Mouse (Mus musculus): ENCODE results near the gene BC025920. TPM values are rescaled to one million over a fixed set of nuclear protein-coding genes. Genes with fewer than 3 reads are reported as not detected.

Gene BC025920
- total RNA-seq, 2 experiments from 2014 or later = 2.0 to 6.0 TPM

DNA sequence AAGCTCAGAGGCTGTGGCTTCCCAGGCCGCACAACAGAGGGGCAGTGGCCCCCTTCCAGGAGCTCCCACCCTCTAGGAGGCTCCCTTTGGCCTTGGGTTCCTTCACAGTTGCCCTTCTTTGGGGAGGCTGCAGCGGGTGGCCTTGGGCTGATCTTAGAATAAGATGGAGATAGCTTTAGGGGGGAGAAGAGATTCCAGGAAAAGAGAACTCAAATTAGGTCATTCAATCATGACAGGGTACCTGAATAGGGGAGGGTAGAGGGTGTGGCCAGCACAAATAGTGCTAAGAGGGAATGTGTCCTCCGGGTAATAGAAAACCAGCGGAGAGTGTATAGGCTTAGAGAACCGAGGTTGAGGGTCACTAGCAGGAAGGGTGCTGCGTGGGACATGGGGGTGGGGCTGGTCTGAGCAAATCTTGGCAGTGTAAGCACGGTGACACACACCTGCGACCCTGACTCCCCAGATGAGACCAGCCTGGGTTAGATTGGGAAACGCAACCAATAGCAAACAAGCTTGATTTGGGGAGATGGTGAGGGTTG lies 33.9 kb upstream of the BC025920 start:
- ATAC-seq (replicated peaks; ENCODE audit: low FRiP score, poor library complexity, severe bottlenecking) = no peak

DNA sequence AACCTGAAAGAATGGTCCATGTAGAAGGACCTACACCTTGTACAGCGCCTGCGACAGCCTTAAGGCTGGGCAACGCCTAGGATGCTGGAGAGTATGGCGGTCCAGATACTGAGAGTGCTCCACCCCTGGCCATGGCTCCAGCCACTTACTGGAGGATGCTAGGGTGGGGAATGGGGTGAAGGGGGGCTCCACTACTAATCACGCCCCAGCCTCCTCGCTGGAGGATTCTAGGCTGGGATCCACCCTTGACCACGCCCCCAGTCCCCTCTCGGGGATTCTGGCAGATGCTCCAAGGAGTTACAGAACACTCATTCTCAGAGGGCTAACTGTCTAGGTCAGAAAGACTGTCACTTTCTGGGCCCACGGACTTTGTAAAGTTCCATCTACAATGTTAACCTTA lies 33.1 kb upstream of the BC025920 start:
- no peak for ATAC-seq (replicated peaks; ENCODE audit: low FRiP score, poor library complexity, severe bottlenecking)

DNA sequence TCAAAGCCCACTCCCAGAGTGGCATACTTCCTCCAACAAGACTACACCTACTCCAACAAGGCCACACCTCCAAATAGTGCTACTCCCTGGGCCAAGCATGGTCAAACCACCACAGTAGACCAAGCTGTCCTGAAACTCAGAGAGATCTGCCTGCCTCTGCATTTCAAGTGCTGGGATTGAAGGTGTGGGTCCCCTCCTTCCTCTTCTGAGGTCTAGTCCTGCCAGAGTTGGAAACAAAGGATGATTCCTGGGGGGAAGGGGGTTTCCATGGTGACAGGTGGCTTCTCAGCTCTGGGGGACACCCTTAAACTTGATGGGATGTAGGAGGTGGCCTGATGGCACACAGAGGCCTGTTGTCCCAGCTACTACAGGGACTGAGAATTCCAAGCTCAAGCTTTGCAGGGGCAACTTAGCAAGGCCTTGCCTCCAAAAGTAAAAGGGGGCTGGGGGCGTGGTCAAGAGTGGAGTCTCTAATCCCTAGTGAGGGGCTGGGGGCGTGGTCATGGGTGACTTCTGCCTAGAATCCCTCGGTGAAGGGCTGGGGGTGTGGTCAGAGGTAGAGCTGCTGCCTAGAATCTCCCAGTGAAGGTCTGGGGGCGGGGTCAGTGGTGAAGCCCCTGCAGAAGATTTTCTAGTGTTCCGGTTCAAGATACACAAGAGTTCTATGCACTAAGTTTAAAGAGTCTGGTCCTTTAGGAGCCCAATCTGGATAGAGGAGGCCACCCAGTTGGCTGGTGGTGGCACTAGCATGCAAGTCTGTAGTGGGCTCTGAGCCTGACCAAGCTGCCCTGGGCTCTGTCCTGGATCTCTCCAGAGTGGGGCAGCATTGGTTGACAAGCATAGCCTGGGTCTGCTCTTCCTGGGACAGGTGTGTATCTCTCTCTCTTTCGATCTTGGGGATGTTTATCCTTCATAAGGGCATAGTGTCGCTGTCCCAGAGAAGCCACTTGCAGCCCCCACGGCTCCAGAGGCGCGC lies 31.7 kb upstream of the BC025920 start, which contains the start of gene Tle2:
Tle2 (plus strand) TSS at position 481 of the 976 bp plus-strand sequence.
- no peak for ATAC-seq (replicated peaks; ENCODE audit: low FRiP score, poor library complexity, severe bottlenecking)

- ATAC-seq (replicated peaks; ENCODE audit: low FRiP score, poor library complexity, severe bottlenecking) = no peak
Measured at GRCm38 (mm10) chr10:81575208-81575631, 30.9 kb upstream of the BC025920 start.

DNA sequence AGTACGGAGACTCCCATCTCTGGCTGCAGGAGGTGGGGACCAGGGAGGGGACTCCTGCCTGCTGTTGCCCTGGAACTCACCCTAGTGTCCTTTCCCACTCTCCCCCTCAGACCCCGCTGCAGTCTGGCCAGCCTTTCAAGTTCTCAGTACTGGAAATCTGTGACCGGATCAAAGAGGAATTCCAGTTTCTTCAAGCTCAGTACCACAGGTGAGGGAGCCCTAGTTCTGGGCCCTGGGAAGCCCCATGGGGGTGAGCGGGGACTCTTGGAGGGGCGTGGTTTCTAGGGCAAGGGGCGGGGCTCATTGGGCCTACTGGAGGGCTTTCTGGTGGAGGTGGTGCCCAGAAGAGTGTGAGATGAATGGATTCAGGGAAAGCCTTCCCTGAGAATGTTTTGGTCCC lies 30.4 kb upstream of the BC025920 start:
- ATAC-seq (replicated peaks; ENCODE audit: low FRiP score, poor library complexity, severe bottlenecking) = no peak

DNA sequence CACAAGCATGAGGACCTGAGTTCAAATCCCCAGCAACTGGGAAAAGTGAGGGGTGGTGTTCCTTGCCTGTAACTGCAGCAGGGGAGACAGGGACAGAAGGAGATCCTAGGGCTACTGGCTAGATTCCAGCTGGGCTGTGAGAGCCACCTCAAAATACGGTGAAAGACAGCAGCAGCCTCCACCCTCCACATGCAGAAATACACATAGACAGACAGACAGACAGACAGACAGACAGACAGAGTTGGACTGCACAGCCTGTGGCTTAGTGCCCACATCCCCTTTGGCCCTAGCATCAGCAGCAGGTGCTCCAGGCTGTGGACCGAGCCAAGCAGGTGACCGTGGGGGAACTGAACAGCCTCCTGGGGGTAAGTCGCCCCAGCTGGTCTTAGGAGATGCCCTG lies 26.1 kb upstream of the BC025920 start:
- ATAC-seq (replicated peaks; ENCODE audit: low FRiP score, poor library complexity, severe bottlenecking) = no peak

DNA sequence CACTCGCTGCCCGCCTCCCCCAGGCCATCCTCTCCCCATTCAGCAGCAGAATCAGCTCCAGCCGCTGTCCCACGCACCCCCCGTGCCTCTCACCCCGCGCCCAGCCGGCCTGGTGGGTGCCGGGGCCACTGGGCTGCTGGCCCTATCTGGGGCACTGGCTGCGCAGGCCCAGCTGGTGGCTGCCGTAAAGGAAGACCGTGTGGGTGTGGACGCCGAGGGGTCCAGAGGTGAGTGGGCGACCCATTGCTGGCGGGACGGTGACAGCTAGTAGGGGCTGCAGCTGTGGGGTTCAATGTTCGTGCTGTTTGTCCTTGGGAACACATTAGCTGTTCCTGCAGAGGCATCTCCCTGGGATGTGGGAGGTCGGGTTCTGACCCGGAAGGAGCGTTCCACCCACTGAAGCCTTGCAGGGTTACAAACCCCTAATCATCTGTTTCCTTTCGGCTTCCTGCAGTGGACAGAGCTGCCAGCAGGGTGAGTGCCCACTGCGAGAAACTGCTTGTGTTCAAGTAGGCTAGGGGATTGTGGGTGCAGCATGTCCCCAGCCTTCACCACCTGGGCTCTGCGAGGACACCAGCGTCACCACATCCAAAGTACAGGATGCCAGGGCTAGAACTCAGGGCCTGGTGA lies 25.5 kb upstream of the BC025920 start:
- no peak for ATAC-seq (replicated peaks; ENCODE audit: low FRiP score, poor library complexity, severe bottlenecking)

DNA sequence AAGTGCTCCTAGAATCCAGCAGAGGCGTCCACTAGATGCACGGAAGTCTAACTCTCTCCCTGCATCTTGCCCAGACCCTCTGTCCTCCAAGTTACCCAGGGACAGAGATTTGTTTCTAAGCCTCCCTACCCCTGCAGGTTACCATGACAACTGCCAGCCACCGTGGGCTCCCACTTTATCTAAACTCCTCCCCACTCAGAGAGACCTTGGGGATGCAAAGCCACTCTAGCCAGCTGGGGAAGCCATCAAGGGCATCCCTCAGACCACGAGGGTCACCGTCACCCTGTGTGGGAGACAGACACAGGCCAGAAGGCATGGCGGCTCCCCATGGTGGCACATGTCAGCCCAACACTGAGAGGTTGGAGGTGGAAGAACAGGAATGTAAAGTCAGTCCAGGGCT lies 22.7 kb upstream of the BC025920 start:
- ATAC-seq (replicated peaks; ENCODE audit: low FRiP score, poor library complexity, severe bottlenecking) = no peak

DNA sequence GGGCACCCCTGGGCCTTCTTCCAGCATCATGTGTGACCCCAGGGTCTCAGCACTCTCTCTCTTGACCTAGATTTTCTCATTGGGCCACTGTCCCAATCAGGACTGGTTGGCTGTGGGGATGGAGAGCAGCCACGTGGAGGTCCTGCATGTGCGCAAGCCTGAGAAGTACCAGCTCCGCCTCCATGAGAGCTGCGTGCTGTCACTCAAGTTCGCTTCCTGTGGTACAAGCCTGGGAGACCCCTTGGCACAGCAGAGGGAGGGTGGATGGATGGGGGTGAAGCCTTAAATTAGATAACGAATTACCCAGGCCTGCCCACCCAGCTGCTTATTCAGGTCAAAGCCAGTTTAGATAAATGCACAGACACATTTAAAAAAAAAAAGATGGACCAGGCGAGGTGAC lies 17.3 kb upstream of the BC025920 start:
- ATAC-seq (replicated peaks; ENCODE audit: low FRiP score, poor library complexity, severe bottlenecking) = no peak

DNA sequence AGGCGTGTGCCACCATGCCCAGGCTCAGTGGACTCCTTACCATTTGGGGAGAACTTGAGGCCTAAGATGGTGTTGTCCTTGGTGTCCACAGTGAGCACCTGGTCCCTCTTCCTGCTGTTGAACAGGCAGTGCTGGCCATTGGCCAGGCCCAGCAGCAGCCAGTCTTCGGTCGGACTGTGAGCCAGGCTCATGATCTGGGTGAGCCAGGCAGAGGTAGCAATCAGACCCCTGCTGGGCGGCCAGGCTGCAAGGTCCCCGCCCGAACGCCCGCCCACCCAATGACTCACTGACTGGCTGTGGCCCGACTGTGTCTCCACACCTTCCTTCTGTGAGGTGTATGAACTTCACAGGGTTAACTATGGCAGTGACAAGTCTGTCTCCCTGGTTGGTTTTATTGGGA lies 14.2 kb upstream of the BC025920 start:
- ATAC-seq (replicated peaks; ENCODE audit: low FRiP score, poor library complexity, severe bottlenecking) = no peak

GRCm38 (mm10) chr10:81592631-81593030 lies 13.4 kb upstream of the BC025920 start:
- no peak for ATAC-seq (replicated peaks; ENCODE audit: low FRiP score, poor library complexity, severe bottlenecking)

DNA sequence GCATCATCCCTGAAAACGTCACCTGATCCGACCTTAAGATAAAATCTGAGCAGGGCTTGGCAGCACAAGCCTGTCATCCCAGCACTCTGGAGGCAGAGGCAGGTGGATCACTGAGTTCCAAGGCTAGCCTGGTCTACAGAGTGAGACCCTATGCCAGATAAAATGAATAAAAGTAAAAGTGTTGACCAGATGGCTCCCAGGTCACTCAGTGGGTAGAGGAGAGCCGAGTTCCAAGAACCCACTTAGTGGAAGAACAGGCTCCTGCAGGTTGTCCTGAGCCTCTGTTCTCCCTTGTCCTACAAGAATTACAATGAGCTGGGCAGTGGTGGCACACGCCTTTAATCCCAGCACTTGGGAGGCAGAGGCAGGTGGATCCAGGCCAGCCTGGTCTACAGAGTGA lies 12.8 kb upstream of the BC025920 start:
- ATAC-seq (replicated peaks; ENCODE audit: low FRiP score, poor library complexity, severe bottlenecking) = no peak

GRCm38 (mm10) chr10:81593935-81594334 lies 12.1 kb upstream of the BC025920 start:
- no peak for ATAC-seq (replicated peaks; ENCODE audit: low FRiP score, poor library complexity, severe bottlenecking)

DNA sequence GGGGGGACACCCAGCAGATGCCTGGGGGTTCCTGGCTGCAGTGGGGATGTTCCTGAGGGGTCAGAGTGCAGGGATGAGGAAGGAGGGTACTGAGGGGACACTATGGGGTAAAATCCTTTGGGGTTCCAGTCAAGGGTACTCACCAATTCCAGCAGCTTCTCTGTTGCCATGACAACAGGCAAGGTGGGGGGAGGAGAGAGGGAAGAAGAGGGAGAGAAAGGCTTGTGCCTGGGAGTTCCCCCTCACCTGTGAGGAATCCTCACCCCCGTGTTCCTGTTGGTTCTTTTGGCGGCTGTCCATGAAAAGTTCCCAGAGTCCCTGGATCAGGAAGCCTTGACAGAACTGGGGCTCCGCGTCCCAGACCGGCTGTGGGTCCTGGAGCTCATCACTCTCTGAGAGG lies 10.5 kb upstream of the BC025920 start:
- no peak for ATAC-seq (replicated peaks; ENCODE audit: low FRiP score, poor library complexity, severe bottlenecking)

DNA sequence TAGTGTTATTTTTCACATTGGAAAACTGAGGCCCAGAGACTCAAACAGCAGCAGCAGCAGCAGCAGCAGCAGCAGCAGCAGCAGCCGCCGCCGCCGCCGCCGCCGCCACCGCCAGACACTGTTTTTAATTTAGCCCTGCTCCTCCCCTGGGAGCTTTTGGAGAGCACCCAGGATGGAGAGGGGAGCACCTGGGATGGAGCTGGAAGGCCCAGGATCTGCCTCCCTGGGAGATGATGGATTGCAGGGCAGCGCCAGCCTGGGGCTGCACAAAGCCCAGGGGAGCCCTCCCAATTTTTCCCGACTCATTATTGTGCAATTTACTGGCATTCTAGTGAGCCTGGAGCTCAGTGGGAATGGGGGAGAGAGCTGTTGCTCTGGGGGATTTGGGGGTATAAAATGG lies 9.5 kb upstream of the BC025920 start:
- no peak for ATAC-seq (replicated peaks; ENCODE audit: low FRiP score, poor library complexity, severe bottlenecking)

GRCm38 (mm10) chr10:81597137-81597950 lies 8.7 kb upstream of the BC025920 start:
- ATAC-seq (replicated peaks; ENCODE audit: low FRiP score, poor library complexity, severe bottlenecking) = no peak

DNA sequence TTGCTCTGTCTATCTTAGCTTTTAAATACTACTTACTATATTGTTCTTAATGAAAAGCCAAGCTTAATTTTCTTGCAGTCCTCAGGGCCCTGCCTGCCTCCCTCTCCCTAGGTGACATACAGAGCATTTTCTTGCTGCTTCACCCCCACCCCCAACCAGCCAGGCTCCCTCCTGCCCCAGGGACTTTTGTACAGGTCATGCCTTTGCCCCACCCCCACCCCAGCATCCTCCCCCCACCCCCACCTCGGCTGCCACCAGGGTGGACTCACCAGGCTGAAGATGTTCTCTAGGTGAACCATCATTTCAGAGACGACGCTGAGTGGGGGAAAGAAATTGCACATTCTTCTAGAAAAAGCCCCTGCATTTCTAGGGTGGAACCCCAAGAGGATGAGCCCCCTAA lies 7.7 kb upstream of the BC025920 start:
- no peak for ATAC-seq (replicated peaks; ENCODE audit: low FRiP score, poor library complexity, severe bottlenecking)

DNA sequence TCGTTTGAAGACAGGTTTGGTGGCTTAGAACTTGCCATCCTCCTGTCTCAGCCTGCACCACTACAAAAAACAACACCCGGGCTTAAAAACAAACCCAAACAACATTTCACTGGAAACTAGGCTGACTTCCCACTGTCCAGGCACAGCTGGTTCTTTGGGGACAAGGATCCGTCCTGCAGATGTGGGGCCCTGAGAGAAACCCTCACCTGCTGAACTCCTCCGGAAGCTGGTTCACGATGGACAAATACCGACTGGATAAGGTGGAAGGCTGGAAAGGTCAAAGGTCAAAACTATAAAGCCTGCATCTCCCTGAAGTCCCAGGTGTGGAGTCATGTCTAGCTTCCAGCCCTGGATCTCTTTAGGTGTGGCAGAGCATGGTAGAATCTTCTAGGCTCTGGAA lies 7.2 kb upstream of the BC025920 start:
- ATAC-seq (replicated peaks; ENCODE audit: low FRiP score, poor library complexity, severe bottlenecking) = no peak

DNA sequence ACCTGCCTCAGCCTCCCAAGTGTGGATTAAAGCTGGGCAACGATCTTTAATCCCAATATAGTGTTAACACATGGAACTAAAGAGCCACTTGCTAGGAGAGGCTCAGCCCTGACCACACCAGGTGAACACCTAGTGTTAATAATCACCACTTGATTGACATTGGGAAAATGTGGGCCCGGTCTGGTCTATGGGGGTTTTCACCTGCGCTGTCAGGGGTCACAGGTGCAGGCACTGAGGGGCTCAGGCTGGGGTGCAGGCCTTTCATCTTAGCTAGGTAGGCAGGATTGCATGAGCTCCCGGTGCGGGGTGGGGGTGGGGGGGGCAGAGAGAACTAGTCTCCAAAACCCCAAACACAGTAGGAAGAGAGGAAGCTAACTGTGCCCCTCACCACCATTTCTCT lies 6.4 kb upstream of the BC025920 start:
- no peak for ATAC-seq (replicated peaks; ENCODE audit: low FRiP score, poor library complexity, severe bottlenecking)

GRCm38 (mm10) chr10:81600096-81600495 lies 6.0 kb upstream of the BC025920 start:
- ATAC-seq (replicated peaks; ENCODE audit: low FRiP score, poor library complexity, severe bottlenecking) = no peak
